Mouse (Mus musculus): ENCODE data around the gene Zfp628. TPM values are rescaled to one million over a fixed set of nuclear protein-coding genes. Genes with fewer than 3 reads are reported as not detected.
A peak's percentile ranks its signal among the peaks of the same experiment; 100 is the strongest.
"Not testable (repeated sequence)": the region's sequence is repeated elsewhere in the genome, so short reads cannot be mapped to it uniquely, and the experiment has no call there.

The Zfp628 gene
- polyA plus RNA-seq, 1 experiment, result 12.6 TPM

DNA sequence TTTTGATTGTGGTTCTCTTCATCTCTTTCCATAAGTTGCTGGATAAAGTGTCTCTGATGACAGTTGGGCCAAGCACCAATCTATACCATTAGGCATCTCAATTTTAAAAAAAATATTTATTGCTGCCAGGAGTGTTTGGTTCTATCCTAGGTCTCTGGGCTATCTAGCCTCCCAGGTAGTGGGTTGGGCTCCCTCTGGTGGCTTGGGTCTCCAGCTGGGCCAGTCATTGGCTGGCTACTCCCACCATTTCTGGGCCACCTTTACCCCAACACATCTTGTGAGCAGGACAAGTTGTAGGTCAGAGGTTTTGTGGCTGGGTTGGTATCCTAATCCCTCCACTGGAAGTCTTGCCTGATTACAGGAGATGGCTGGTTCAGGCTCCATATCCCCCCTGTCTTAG, 36.8 kb upstream of the Zfp628 start:
- H3K4me3 ChIP-seq (ENCODE audit: insufficient read depth, low read depth, low read length), result peak overlapping the region; percentile 66
- TF ChIP-seq CTCF (conservative IDR thresholded peaks at IDR 0.05; ENCODE audit: insufficient read depth, insufficient read length, low read depth, low read length) (peak; percentile 52), POLR2A (IDR thresholded peaks at IDR 0.05; ENCODE audit: low read depth, low read length) (no peak)
- no peaks in the 10 kb centered on the region; the same call in 1 of the 2 replicates for H3K36me3 ChIP-seq (ENCODE audit: control insufficient read depth, insufficient read depth, low read length)
- peak; percentile 63 for DNase-seq
- H3K4me1 ChIP-seq (ENCODE audit: control insufficient read depth, insufficient read depth, low read length), result no peaks in the 10 kb centered on the region; the same call in 1 of the 2 replicates
- no peak overlapping the region; the same call in 1 of the 2 replicates for H3K27ac ChIP-seq (ENCODE audit: insufficient read depth, low read depth, low read length)
- H3K27me3 ChIP-seq (replicated peaks; ENCODE audit: control insufficient read depth, insufficient read depth, low read length), result no peaks in the 10 kb centered on the region

DNA sequence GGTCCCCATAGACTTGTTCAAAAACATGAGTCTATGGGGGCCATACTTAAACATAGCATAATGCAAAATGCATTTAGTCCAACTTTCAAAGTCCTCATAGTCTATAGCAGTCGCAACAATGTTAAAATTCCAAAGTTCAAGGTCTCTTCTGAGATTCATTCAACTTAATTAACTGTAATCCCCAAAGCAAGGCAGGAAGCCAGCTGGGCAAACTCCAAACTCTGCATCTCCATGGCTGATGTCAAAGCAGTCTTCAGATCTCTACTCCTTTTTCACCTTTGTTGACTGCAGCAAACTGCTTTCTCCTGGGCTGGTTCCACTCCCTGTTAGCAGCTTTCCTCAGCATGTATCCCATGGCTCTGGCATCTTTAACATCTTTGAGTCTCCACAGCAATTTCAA, 36.0 kb upstream of the Zfp628 start:
- not testable (repeated sequence) for H3K27ac ChIP-seq (ENCODE audit: insufficient read depth, low read depth, low read length); H3K36me3 ChIP-seq (ENCODE audit: control insufficient read depth, insufficient read depth, low read length); H3K4me3 ChIP-seq (ENCODE audit: insufficient read depth, low read depth, low read length)

DNA sequence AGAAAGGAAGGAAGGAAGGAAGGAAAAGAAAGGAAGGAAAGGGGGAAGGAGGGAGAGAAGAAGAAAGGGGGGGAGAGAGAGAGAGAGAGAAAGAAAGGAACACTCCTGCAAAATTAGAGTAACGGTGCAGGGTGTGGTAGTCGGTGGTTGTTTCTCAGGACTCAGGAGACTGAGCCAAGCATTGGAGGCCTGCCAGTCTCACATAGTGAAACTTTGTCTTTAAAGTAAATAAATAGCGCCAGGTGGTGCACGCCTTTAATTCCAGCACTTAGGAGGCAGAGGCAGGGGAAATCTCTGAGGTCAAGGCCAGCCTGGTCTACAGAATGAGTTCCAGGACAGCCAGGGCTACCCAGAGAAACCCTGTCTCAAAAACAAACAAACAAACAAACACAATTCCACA, 28.3 kb upstream of the Zfp628 start:
- peak; percentile 48 for DNase-seq

More for the DNA sequence above, 36.0 kb upstream of the Zfp628 start:
- H3K4me1 ChIP-seq (ENCODE audit: control insufficient read depth, insufficient read depth, low read length); H3K27me3 ChIP-seq (replicated peaks; ENCODE audit: control insufficient read depth, insufficient read depth, low read length): not testable (repeated sequence)
- DNase-seq, result peak; percentile 66
- WGBS, result 50% methylated on average over 1 of the region's 1 CpGs

DNA sequence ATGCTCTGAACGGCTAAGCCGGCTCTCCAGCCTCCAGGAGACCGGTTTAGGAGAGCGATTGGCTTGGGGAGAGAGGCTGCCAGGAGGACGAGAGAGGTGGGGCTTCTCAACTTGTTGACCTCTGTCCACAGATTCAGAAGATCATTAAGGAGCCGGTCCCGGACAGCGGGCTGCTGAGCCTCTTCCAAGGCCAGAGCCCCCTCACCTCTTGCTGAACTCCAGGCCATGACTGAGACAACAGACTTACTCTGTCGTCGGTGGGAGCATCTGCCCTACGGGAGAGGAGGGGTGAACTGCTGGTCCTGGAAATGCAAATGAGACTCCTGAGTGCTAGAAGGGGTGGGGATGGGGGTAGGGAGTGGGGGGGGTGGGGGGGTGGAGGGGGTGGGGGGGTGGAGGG, 19.8 kb upstream of the Zfp628 start:
- no peaks in the 10 kb centered on the region; the same call in 1 of the 2 replicates for H3K36me3 ChIP-seq (ENCODE audit: control insufficient read depth, insufficient read depth, low read length)
- 0 out of 2 replicates have a peak, but pooled peaks cover 2% of the 10 kb centered on the region for H3K4me1 ChIP-seq (ENCODE audit: control insufficient read depth, insufficient read depth, low read length)
- TF ChIP-seq CTCF (conservative IDR thresholded peaks at IDR 0.05; ENCODE audit: insufficient read depth, insufficient read length, low read depth, low read length) (no peak), POLR2A (IDR thresholded peaks at IDR 0.05; ENCODE audit: low read depth, low read length) (no peak)
- no peak overlapping the region for H3K4me3 ChIP-seq (ENCODE audit: insufficient read depth, low read depth, low read length)
- DNase-seq, result no peak
- no peak overlapping the region for H3K27ac ChIP-seq (ENCODE audit: insufficient read depth, low read depth, low read length)
- no peaks in the 10 kb centered on the region for H3K27me3 ChIP-seq (replicated peaks; ENCODE audit: control insufficient read depth, insufficient read depth, low read length)
- WGBS, result 48% methylated on average over 11 of the region's 11 CpGs

More for the DNA sequence above, 28.3 kb upstream of the Zfp628 start:
- no peaks in the 10 kb centered on the region for H3K4me1 ChIP-seq (ENCODE audit: control insufficient read depth, insufficient read depth, low read length)
- no peaks in the 10 kb centered on the region; the same call in 1 of the 2 replicates for H3K36me3 ChIP-seq (ENCODE audit: control insufficient read depth, insufficient read depth, low read length)
- no peak for TF ChIP-seq CTCF (conservative IDR thresholded peaks at IDR 0.05; ENCODE audit: insufficient read depth, insufficient read length, low read depth, low read length)
- TF ChIP-seq POLR2A (IDR thresholded peaks at IDR 0.05; ENCODE audit: low read depth, low read length), result no peak
- no peak overlapping the region for H3K4me3 ChIP-seq (ENCODE audit: insufficient read depth, low read depth, low read length)
- 13% methylated on average over 4 of the region's 4 CpGs for WGBS
- H3K27me3 ChIP-seq (replicated peaks; ENCODE audit: control insufficient read depth, insufficient read depth, low read length), result no peaks in the 10 kb centered on the region
- no peak overlapping the region for H3K27ac ChIP-seq (ENCODE audit: insufficient read depth, low read depth, low read length)

DNA sequence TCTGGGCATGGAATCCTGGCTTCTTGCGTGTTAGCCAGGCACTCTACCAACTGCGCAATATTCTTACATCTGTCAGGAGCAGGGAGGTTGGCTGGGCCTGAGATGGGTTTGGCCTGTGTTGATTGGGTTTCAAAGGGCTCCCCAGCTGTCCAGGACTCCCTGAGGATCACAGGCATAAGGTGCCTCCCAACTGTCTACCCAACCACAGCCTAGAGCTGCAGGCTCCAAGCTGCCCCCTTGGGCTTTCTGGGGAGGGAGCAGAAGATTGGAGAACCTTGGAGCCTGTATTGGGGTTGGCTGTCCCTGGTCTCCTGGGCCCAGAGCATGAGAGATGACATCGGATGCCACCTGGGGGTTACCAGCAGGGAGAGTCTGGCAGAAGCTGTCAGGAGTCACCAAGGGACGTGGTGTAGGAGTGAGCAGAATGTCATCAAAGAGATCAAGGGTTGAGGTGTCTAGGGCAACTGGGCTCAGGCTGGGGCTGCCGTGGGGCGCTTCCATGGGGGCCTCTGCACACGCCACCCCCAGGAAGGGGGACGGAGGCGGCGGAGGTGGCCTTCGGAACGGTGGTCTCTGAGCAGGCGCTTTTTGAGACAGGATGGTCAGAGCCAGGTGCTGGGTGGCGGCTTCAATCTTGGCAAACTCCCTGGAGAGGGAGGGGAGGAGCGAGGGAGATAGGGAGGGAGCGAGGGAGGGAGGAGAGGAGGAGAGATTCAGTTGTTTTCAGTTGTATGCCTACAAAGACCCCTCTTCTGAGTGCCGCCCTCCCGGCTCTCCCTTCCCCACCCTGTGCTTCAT, 16.0 kb upstream of the Zfp628 start:
- Histone ChIP-seq H3K27ac (ENCODE audit: insufficient read depth, low read depth, low read length) (no peak overlapping the region), H3K4me3 (ENCODE audit: insufficient read depth, low read depth, low read length) (peak overlapping the region; percentile 33), H3K4me1 (ENCODE audit: control insufficient read depth, insufficient read depth, low read length) (0 out of 2 replicates have a peak, but pooled peaks cover 5% of the 10 kb centered on the region), H3K27me3 (replicated peaks; ENCODE audit: control insufficient read depth, insufficient read depth, low read length) (no peaks in the 10 kb centered on the region), H3K36me3 (ENCODE audit: control insufficient read depth, insufficient read depth, low read length) (no peaks in the 10 kb centered on the region; the same call in 1 of the 2 replicates)
- 23% methylated on average over 18 of the region's 18 CpGs for WGBS
- DNase-seq, result no peak
- TF ChIP-seq POLR2A (IDR thresholded peaks at IDR 0.05; ENCODE audit: low read depth, low read length) (no peak), CTCF (conservative IDR thresholded peaks at IDR 0.05; ENCODE audit: insufficient read depth, insufficient read length, low read depth, low read length) (no peak)

DNA sequence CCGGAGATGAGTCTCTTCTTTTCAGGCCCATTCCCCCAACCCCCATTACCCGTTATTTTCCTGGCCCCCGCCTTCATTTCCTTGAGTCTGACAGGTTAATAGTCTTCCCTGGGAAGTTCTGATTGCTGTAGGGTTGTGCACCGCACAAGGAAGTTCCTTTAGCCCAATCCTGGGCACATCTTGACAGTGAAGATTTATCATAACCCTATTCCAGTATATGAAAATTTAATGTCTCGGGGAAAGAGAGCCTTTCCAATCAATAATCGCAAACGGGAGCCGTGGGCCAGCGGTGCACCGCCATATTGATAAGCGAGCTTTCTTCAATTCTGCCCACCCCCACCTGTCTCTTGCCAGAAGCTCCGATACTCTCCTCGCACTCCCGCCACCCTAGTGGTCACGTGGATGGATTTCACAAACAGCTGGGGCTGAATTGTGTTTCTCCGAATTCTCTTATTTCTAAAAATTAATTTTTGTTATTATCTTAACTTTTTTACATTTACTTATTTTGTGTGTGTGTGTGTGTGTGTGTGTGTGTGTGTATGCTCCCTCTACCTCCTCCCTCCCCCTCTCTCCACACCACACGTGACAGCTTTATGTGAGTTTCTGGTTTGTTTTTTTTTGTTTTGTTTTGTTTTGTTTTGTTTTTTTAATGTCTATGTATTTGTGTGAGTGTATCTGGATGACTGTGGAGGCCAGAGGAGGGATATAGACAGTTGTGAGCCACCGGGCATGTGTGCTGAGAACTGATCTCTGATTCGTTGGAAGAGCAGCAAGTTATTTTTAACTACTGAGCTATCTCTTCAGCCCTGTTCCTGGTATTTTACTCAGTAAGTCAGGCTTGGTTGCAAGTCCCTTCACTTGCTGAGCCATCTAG, 15.1 kb upstream of the Zfp628 start:
- TF ChIP-seq POLR2A (IDR thresholded peaks at IDR 0.05; ENCODE audit: low read depth, low read length) (no peak), CTCF (conservative IDR thresholded peaks at IDR 0.05; ENCODE audit: insufficient read depth, insufficient read length, low read depth, low read length) (no peak)
- no peak overlapping the region for H3K27ac ChIP-seq (ENCODE audit: insufficient read depth, low read depth, low read length)
- 0 out of 2 replicates have a peak, but pooled peaks cover 5% of the 10 kb centered on the region for H3K4me1 ChIP-seq (ENCODE audit: control insufficient read depth, insufficient read depth, low read length)
- no peak for DNase-seq
- no peaks in the 10 kb centered on the region for H3K27me3 ChIP-seq (replicated peaks; ENCODE audit: control insufficient read depth, insufficient read depth, low read length)
- H3K4me3 ChIP-seq (ENCODE audit: insufficient read depth, low read depth, low read length), result peak overlapping the region; percentile 33
- 6% methylated on average over 19 of the region's 19 CpGs for WGBS
- no peaks in the 10 kb centered on the region; the same call in 1 of the 2 replicates for H3K36me3 ChIP-seq (ENCODE audit: control insufficient read depth, insufficient read depth, low read length)

DNA sequence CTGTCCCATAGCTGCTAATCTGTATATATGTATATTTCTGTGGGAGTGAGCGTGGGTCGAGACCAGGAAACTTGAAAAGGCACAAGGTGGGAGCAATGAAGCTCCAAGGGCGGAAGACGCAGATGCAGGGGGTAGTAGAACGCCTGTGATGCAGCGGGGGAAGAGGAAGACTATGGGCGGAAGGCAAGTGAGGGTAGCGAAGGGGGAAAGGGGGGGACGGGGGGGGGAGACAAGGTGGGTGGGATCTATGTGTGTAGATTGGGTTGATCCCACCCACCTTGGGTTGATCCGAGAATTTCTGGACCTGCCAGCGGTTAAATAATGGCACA, 14.5 kb upstream of the Zfp628 start:
- no peak overlapping the region; the same call in 1 of the 2 replicates for H3K4me3 ChIP-seq (ENCODE audit: insufficient read depth, low read depth, low read length)
- no peak for DNase-seq

More for the DNA sequence above, 14.5 kb upstream of the Zfp628 start:
- Histone ChIP-seq H3K27me3 (replicated peaks; ENCODE audit: control insufficient read depth, insufficient read depth, low read length) (no peaks in the 10 kb centered on the region), H3K36me3 (ENCODE audit: control insufficient read depth, insufficient read depth, low read length) (no peaks in the 10 kb centered on the region; the same call in 1 of the 2 replicates), H3K4me1 (ENCODE audit: control insufficient read depth, insufficient read depth, low read length) (0 out of 2 replicates have a peak, but pooled peaks cover 5% of the 10 kb centered on the region), H3K27ac (ENCODE audit: insufficient read depth, low read depth, low read length) (no peak overlapping the region)
- 38% methylated on average over 11 of the region's 11 CpGs for WGBS
- TF ChIP-seq POLR2A (IDR thresholded peaks at IDR 0.05; ENCODE audit: low read depth, low read length) (no peak), CTCF (conservative IDR thresholded peaks at IDR 0.05; ENCODE audit: insufficient read depth, insufficient read length, low read depth, low read length) (no peak)
